Mouse (Mus musculus): ENCODE measurements around the gene Acap2. TPM values are rescaled to one million over a fixed set of nuclear protein-coding genes. Genes with fewer than 3 reads are reported as not detected.

Acap2 gene
- polyA plus RNA-seq, 1 experiment: 6.2 TPM

DNA sequence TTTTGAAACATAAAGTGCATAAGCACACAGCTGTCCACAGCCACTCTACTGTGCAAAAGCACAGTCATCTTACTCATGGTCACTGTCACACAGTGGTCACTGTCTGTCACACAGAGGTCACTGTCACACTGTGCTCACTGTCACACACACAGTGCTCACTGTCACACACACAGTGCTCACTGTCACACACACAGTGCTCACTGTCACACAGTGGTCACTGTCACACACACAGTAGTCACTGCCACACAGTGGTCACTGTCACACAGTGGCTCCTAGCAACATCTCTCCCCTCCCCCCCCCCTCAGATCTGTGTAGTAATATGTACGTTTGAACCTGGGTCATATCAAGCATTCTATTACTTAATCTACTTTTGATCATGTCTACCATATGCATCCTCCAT lies 13.9 kb downstream of the Acap2 start:
- no peak overlapping the region for H3ac ChIP-seq (ENCODE audit: control insufficient read depth, insufficient read length, low read depth)
- H3K79me2 ChIP-seq (ENCODE audit: control insufficient read depth, insufficient read depth): peaks cover 97% of the 10 kb centered on the region
- H3K79me3 ChIP-seq (ENCODE audit: low read depth): peaks cover 69% of the 10 kb centered on the region
- H3K4me3 ChIP-seq (ENCODE audit: insufficient read depth, poor library complexity, severe bottlenecking): no peak overlapping the region
- no peaks in the 10 kb centered on the region for H3K27me3 ChIP-seq (ENCODE audit: control insufficient read depth, insufficient read depth, insufficient read length)
- H3K36me3 ChIP-seq (ENCODE audit: control insufficient read depth, insufficient read depth): no peaks in the 10 kb centered on the region
- TF ChIP-seq MYOD1 (IDR thresholded peaks at IDR 0.05; ENCODE audit: control insufficient read depth, insufficient read length, low read depth): no peak
- TF ChIP-seq CEBPB (IDR thresholded peaks at IDR 0.05; ENCODE audit: low read depth): no peak
- no peak for TF ChIP-seq MAX (IDR thresholded peaks at IDR 0.05)

DNA sequence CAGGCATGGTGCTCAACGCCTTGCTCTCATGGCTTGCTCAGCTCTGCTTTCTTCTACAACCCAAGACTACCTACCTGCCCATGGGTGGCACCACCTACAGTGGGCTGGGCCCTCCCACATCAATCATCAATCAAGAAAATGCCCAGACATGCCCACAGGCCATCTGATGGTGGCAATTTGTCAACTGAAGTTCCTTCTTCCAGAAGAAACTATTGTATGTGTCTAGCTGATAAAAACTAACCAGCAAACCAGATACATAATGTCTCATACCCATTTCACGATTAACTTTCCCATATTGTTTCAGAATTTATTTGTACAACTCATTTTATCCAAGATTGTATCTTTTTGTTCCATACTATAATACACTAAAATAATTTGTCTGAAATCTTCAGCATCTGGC lies 15.3 kb downstream of the Acap2 start:
- H3K27me3 ChIP-seq (ENCODE audit: control insufficient read depth, insufficient read depth, insufficient read length): no peaks in the 10 kb centered on the region
- no peak overlapping the region for H3K4me3 ChIP-seq (ENCODE audit: insufficient read depth, poor library complexity, severe bottlenecking)
- no peak overlapping the region for H3ac ChIP-seq (ENCODE audit: control insufficient read depth, insufficient read length, low read depth)
- H3K36me3 ChIP-seq (ENCODE audit: control insufficient read depth, insufficient read depth): no peaks in the 10 kb centered on the region
- H3K79me2 ChIP-seq (ENCODE audit: control insufficient read depth, insufficient read depth): peaks cover 94% of the 10 kb centered on the region
- H3K79me3 ChIP-seq (ENCODE audit: low read depth): peaks cover 66% of the 10 kb centered on the region
- TF ChIP-seq MYOG (IDR thresholded peaks at IDR 0.05; ENCODE audit: control insufficient read depth, extremely low read depth, insufficient read length) (no peak), USF1 (IDR thresholded peaks at IDR 0.05; ENCODE audit: low read depth) (no peak), MYOD1 (IDR thresholded peaks at IDR 0.05; ENCODE audit: control insufficient read depth, insufficient read length, low read depth) (no peak), CTCF (IDR thresholded peaks at IDR 0.05; ENCODE audit: control insufficient read depth, insufficient read depth, insufficient read length) (no peak), FOSL1 (IDR thresholded peaks at IDR 0.05; ENCODE audit: insufficient read depth, low read length, poor library complexity, severe bottlenecking) (no peak), CEBPB (IDR thresholded peaks at IDR 0.05; ENCODE audit: low read depth) (no peak), MAX (IDR thresholded peaks at IDR 0.05) (no peak)

- Histone ChIP-seq H3ac (ENCODE audit: control insufficient read depth, insufficient read length, low read depth) (no peak overlapping the region), H3K27me3 (ENCODE audit: control insufficient read depth, insufficient read depth, insufficient read length) (no peaks in the 10 kb centered on the region), H3K36me3 (ENCODE audit: control insufficient read depth, insufficient read depth) (no peaks in the 10 kb centered on the region), H3K4me3 (ENCODE audit: insufficient read depth, poor library complexity, severe bottlenecking) (no peak overlapping the region), H3K79me3 (ENCODE audit: low read depth) (peaks cover 61% of the 10 kb centered on the region), H3K79me2 (ENCODE audit: control insufficient read depth, insufficient read depth) (peaks cover 94% of the 10 kb centered on the region)
- no peak for TF ChIP-seq CEBPB (IDR thresholded peaks at IDR 0.05; ENCODE audit: low read depth)
- TF ChIP-seq MYOD1 (IDR thresholded peaks at IDR 0.05; ENCODE audit: control insufficient read depth, insufficient read length, low read depth): no peak
- TF ChIP-seq CTCF (IDR thresholded peaks at IDR 0.05; ENCODE audit: control insufficient read depth, insufficient read depth, insufficient read length): no peak
- no peak for TF ChIP-seq MAX (IDR thresholded peaks at IDR 0.05)
- TF ChIP-seq USF1 (IDR thresholded peaks at IDR 0.05; ENCODE audit: low read depth): no peak
- TF ChIP-seq FOSL1 (IDR thresholded peaks at IDR 0.05; ENCODE audit: insufficient read depth, low read length, poor library complexity, severe bottlenecking): no peak
- TF ChIP-seq MYOG (IDR thresholded peaks at IDR 0.05; ENCODE audit: control insufficient read depth, extremely low read depth, insufficient read length): no peak
Observed at GRCm38 (mm10) chr16:31184727-31185126, 16.3 kb downstream of the Acap2 start.

DNA sequence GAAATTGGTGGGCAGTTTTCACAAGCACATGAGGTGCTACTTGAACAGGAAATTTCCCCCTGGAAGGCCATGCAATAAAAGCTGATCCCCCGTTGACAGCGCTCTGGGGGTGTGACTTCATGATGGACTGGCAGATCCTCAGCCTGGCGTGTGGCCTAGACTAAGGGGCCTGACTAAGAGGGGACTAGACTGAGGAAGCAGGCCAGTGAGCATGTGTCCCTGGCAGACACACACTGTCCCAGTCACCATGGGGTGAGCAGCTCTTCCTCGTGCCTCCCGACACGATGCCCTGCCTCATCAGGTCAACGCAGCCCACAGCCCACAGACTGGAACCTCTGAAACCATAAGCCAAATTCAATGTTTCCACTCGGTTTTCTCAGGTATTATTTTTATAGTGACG lies 18.5 kb downstream of the Acap2 start:
- H3K79me3 ChIP-seq (ENCODE audit: low read depth): peaks cover 56% of the 10 kb centered on the region
- TF ChIP-seq MAX (IDR thresholded peaks at IDR 0.05) (no peak), CEBPB (IDR thresholded peaks at IDR 0.05; ENCODE audit: low read depth) (no peak), MYOD1 (IDR thresholded peaks at IDR 0.05; ENCODE audit: control insufficient read depth, insufficient read length, low read depth) (no peak), USF1 (IDR thresholded peaks at IDR 0.05; ENCODE audit: low read depth) (no peak), MYOG (IDR thresholded peaks at IDR 0.05; ENCODE audit: control insufficient read depth, extremely low read depth, insufficient read length) (no peak), FOSL1 (IDR thresholded peaks at IDR 0.05; ENCODE audit: insufficient read depth, low read length, poor library complexity, severe bottlenecking) (no peak), CTCF (IDR thresholded peaks at IDR 0.05; ENCODE audit: control insufficient read depth, insufficient read depth, insufficient read length) (no peak)
- no peaks in the 10 kb centered on the region for H3K27me3 ChIP-seq (ENCODE audit: control insufficient read depth, insufficient read depth, insufficient read length)
- H3K36me3 ChIP-seq (ENCODE audit: control insufficient read depth, insufficient read depth): no peaks in the 10 kb centered on the region
- H3K4me3 ChIP-seq (ENCODE audit: insufficient read depth, poor library complexity, severe bottlenecking): no peak overlapping the region
- no peak overlapping the region for H3ac ChIP-seq (ENCODE audit: control insufficient read depth, insufficient read length, low read depth)
- peaks cover 95% of the 10 kb centered on the region for H3K79me2 ChIP-seq (ENCODE audit: control insufficient read depth, insufficient read depth)

- no peak overlapping the region for H3K4me3 ChIP-seq (ENCODE audit: insufficient read depth, poor library complexity, severe bottlenecking)
- no peak overlapping the region for H3ac ChIP-seq (ENCODE audit: control insufficient read depth, insufficient read length, low read depth)
- H3K36me3 ChIP-seq (ENCODE audit: control insufficient read depth, insufficient read depth): no peaks in the 10 kb centered on the region
- peaks cover 44% of the 10 kb centered on the region for H3K79me3 ChIP-seq (ENCODE audit: low read depth)
- H3K79me2 ChIP-seq (ENCODE audit: control insufficient read depth, insufficient read depth): peaks cover 95% of the 10 kb centered on the region
- H3K27me3 ChIP-seq (ENCODE audit: control insufficient read depth, insufficient read depth, insufficient read length): no peaks in the 10 kb centered on the region
- no peak for TF ChIP-seq USF1 (IDR thresholded peaks at IDR 0.05; ENCODE audit: low read depth)
- no peak for TF ChIP-seq CEBPB (IDR thresholded peaks at IDR 0.05; ENCODE audit: low read depth)
- no peak for TF ChIP-seq MYOG (IDR thresholded peaks at IDR 0.05; ENCODE audit: control insufficient read depth, extremely low read depth, insufficient read length)
- TF ChIP-seq CTCF (IDR thresholded peaks at IDR 0.05; ENCODE audit: control insufficient read depth, insufficient read depth, insufficient read length): no peak
- TF ChIP-seq FOSL1 (IDR thresholded peaks at IDR 0.05; ENCODE audit: insufficient read depth, low read length, poor library complexity, severe bottlenecking): no peak
Observed at GRCm38 (mm10) chr16:31180843-31181242, 20.2 kb downstream of the Acap2 start.

DNA sequence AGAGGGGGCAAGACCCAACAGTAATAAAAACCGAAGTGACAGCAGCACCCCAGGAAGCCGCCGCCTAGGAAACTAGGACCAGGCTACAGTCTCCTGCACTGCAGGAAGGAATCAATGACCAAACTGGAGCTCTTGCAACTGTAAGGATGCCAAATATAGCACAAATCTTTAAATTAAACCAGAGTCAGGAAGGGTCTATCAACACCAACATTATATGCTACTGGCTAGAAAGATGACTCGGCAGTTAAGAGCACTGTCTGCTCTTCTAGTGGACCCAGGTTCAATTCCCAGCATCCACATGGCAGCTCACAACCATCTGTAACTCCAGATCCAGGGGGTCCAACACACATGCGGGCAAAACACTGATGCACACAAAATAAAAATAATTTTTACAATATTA lies 21.7 kb downstream of the Acap2 start:
- H3K79me3 ChIP-seq (ENCODE audit: low read depth): peaks cover 41% of the 10 kb centered on the region
- no peaks in the 10 kb centered on the region for H3K27me3 ChIP-seq (ENCODE audit: control insufficient read depth, insufficient read depth, insufficient read length)
- peaks cover 97% of the 10 kb centered on the region for H3K79me2 ChIP-seq (ENCODE audit: control insufficient read depth, insufficient read depth)
- no peak overlapping the region for H3ac ChIP-seq (ENCODE audit: control insufficient read depth, insufficient read length, low read depth)
- H3K36me3 ChIP-seq (ENCODE audit: control insufficient read depth, insufficient read depth): no peaks in the 10 kb centered on the region
- TF ChIP-seq CEBPB (IDR thresholded peaks at IDR 0.05; ENCODE audit: low read depth): no peak
- no peak for TF ChIP-seq CTCF (IDR thresholded peaks at IDR 0.05; ENCODE audit: control insufficient read depth, insufficient read depth, insufficient read length)
- TF ChIP-seq MAX (IDR thresholded peaks at IDR 0.05): no peak
- no peak for TF ChIP-seq USF1 (IDR thresholded peaks at IDR 0.05; ENCODE audit: low read depth)
- TF ChIP-seq MYOD1 (IDR thresholded peaks at IDR 0.05; ENCODE audit: control insufficient read depth, insufficient read length, low read depth): no peak
- no peak for TF ChIP-seq FOSL1 (IDR thresholded peaks at IDR 0.05; ENCODE audit: insufficient read depth, low read length, poor library complexity, severe bottlenecking)
- H3K4me3 ChIP-seq (ENCODE audit: insufficient read depth, poor library complexity, severe bottlenecking): no peak overlapping the region

Data from C2C12 (cell line).